Mouse (Mus musculus) midbrain, embryonic 16.5 days (tissue): Measurements from ENCODE around the gene Dclre1c. TPM values are rescaled to one million over a fixed set of nuclear protein-coding genes. Genes with fewer than 3 reads are reported as not detected.
A peak's percentile ranks its signal among the peaks of the same experiment; 100 is the strongest.

Experiments used
- ATAC-seq: fragments of 200-750 bp; cut with Nextera tagmentation; 2 replicates; pipeline ENCODE4 v1.8.0; 2017; ENCODE audit warnings: moderate TSS enrichment
- H3K27ac ChIP-seq: fragments of 300-500 bp; sonication (generic); 2 replicates; pipeline ENCODE4 v1.5.1; 2014; ENCODE audit warnings: mild to moderate bottlenecking, low read length, mixed read lengths
- H3K27me3 ChIP-seq: fragments of 300-500 bp; sonication (generic); 2 replicates; pipeline ENCODE4 v1.6.1; 2014; ENCODE audit warnings: low read depth, low read length, mixed read lengths; ENCODE audit not compliant: control insufficient read depth, insufficient read depth
- H3K36me3 ChIP-seq: fragments of 300-500 bp; sonication (generic); 2 replicates; pipeline ENCODE4 v1.6.1; 2014; ENCODE audit warnings: mild to moderate bottlenecking, low read length, moderate library complexity, mixed read lengths; ENCODE audit not compliant: control insufficient read depth, insufficient read depth
- H3K4me1 ChIP-seq: fragments of 300-500 bp; sonication (generic); 2 replicates; pipeline ENCODE4 v1.6.1; 2014; ENCODE audit warnings: mild to moderate bottlenecking, low read length, mixed read lengths; ENCODE audit not compliant: control insufficient read depth, insufficient read depth
- H3K4me2 ChIP-seq: fragments of 300-500 bp; sonication (generic); 2 replicates; pipeline ENCODE4 v1.6.1; 2014; ENCODE audit warnings: mild to moderate bottlenecking, low read length, mixed read lengths
- H3K4me3 ChIP-seq: fragments of 300-500 bp; sonication (generic); 2 replicates; pipeline ENCODE4 v1.5.1; 2014; ENCODE audit warnings: low read depth, mild to moderate bottlenecking, low read length, moderate library complexity, mixed read lengths
- H3K9ac ChIP-seq: fragments of 300-500 bp; sonication (generic); 2 replicates; pipeline ENCODE4 v1.6.1; 2014; ENCODE audit warnings: low read depth, low read length, mixed read lengths
- H3K9me3 ChIP-seq: fragments of 300-500 bp; sonication (generic); replicated peaks from 2 replicates; pipeline ENCODE4 v1.6.1; 2014; ENCODE audit warnings: mild to moderate bottlenecking, low read length, mixed read lengths; ENCODE audit not compliant: control insufficient read depth, poor library complexity, severe bottlenecking
- WGBS: fragments of 180-500 bp; shearing (Covaris S2); extraction: QIAGEN DNeasy Blood & Tissue Kit; methylation state at CpG from one replicate; pipeline ENCODE4 v1.1.7; 2014; 5-methylcytosine and 5-hydroxymethylcytosine counted together
- polyA plus RNA-seq: library from polyadenylated mRNA; unstranded; fragments of >200 nt; fragmentation: Nextera tagmentation; extraction: Ambion mirVana; gene quantifications from 2 replicates; pipeline ENCODE4 v1.2.1, GENCODE M21; 2015

Dclre1c gene
- polyA plus RNA-seq, 1 experiment from 2014 or later = 9.7 TPM

DNA sequence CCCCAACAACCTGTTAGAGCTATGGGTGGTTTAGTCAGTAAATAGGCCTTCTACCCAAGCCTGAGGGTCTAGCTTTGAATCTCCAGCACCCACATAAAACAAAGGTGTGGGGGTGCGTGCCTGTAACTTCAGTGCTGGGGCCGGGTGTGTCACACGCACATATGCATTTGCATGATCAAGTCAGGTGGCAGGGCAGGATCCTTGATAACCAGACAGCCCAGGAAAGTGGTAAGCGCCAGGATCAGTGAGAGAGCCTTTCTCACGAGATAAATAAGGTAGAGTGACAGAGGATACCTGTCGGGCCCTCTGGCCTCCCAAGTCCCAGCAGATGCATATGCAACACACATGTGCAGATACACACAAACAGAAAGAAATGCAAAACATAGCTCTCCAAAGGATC, 75.6 kb downstream of the Dclre1c start:
- H3K4me1 ChIP-seq = no peaks in the 10 kb centered on the region
- no peak for ATAC-seq
- H3K27me3 ChIP-seq = no peaks in the 10 kb centered on the region
- H3K4me3 ChIP-seq = no peak overlapping the region
- no peaks in the 10 kb centered on the region for H3K9me3 ChIP-seq
- H3K9ac ChIP-seq = no peak overlapping the region
- WGBS = 94% methylated on average over 6 of the region's 6 CpGs
- no peak overlapping the region for H3K4me2 ChIP-seq
- H3K36me3 ChIP-seq = peaks cover 33% of the 10 kb centered on the region
- H3K27ac ChIP-seq = no peak overlapping the region

DNA sequence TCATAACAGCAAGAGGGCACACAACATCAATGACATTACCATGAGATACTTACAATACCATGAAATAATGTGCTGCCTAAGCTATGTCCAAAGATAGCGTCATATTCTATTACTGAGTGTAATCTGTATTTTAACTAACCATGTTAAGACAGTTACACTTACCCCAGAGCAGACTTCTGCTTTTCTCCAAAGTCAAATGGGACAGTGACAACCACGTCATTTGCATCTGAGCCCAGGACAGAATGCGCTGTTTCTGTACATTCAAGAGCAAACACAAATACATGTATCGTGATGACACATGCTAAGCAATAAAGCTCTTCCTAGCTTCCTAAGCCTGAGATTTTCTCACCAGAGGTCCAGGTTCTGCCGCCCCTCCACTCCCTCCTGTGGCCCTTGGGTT, 77.0 kb downstream of the Dclre1c start:
- Histone ChIP-seq H3K27me3 (no peaks in the 10 kb centered on the region), H3K9ac (no peak overlapping the region), H3K27ac (no peak overlapping the region), H3K4me2 (no peak overlapping the region), H3K9me3 (no peaks in the 10 kb centered on the region), H3K36me3 (peaks cover 21% of the 10 kb centered on the region), H3K4me3 (no peak overlapping the region), H3K4me1 (no peaks in the 10 kb centered on the region)
- ATAC-seq = no peak
- 97% methylated on average over 5 of the region's 5 CpGs for WGBS

DNA sequence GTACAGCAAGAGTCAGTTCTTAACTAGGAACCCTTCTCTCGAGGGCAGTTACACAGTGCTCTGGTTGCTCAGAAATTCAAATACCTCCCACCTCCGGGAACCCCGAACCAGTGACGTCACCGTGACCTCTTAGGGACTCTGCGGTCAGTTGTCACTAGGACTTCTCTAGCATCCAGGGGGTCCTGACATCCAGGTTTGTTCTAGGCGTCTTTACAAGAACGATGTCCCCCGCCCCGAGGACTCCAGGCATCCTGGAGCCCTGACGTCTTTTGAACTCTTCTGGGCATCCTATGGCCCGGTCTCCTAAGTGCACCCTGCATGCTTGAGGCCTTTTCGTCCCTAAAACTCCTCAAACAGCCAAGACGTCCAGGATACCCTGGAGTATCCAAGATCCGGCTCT, 88.1 kb downstream of the Dclre1c start:
- H3K4me2 ChIP-seq = peak overlapping the region; percentile 70
- H3K27me3 ChIP-seq = no peaks in the 10 kb centered on the region
- 0 out of 2 replicates have a peak, but pooled peaks cover 1% of the 10 kb centered on the region for H3K9me3 ChIP-seq
- no peak for ATAC-seq
- 0% methylated on average over 15 of the region's 15 CpGs for WGBS
- H3K36me3 ChIP-seq = peaks cover 4% of the 10 kb centered on the region; the same call in 1 of the 2 replicates
- peak overlapping the region; percentile 67 for H3K4me3 ChIP-seq
- peak overlapping the region; percentile 85 for H3K9ac ChIP-seq
- peak overlapping the region; percentile 80 for H3K27ac ChIP-seq
- peaks cover 13% of the 10 kb centered on the region for H3K4me1 ChIP-seq

DNA sequence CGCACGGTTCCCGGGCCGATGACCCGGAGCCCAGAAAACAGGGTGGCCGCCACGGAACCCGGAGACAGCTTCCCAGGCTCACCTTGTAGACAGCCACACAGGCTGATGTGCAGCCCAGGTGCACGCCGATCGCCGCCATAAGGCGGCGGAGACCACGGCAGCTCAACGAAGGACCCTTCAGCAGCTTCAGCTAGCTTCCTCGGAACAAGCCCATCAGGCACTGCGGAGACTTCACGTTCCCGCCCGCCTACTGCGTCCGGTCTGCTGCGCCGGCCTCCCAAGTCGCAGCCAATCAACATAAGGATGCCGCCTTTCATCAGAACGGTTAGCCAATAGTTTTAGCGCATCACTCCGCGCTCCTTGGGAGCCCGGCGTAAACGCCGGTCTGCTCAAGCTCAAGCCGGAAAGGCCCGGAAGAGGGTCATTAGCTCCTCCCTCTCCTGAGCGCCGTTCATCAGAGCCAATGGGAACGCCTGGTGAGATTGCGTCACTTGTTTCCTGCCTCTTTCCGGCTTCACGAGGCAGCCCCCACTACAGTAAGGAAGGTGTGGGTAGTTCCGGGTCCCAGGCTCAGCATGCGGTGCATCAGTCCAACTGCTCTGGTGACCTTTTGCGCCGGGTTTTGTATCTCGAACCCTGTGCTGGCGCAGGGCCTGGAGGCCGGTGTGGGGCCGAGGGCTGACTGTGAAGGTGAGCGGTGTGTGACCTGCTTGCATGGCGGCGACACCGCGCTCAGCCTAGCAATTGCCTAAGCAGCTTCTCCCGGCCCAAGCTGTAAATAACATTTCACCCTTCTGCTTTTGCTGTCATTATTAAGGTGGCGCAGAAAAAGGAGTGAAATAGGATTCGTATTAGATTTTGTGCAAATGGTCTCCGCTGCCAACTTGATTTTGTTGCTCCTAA, 88.9 kb downstream of the Dclre1c start, which contains the start of the genes Gm45902, Hspa14 and Cdnf:
Gene Gm45902, minus strand, starts transcription at position 239 of the 903 bp plus-strand sequence.
Gene Hspa14, minus strand, starts transcription at position 263 of the 903 bp plus-strand sequence.
Gene Cdnf, plus strand, starts transcription at position 479 of the 903 bp plus-strand sequence.
- Histone ChIP-seq H3K27me3 (no peaks in the 10 kb centered on the region), H3K4me1 (peaks cover 13% of the 10 kb centered on the region), H3K4me2 (peak within 1 kb of the TSS; percentile 73), H3K36me3 (peaks cover 4% of the 10 kb centered on the region; the same call in 1 of the 2 replicates), H3K9me3 (0 out of 2 replicates have a peak, but pooled peaks cover 2% of the 10 kb centered on the region), H3K9ac (peak within 1 kb of the TSS; percentile 85), H3K27ac (peak within 1 kb of the TSS; percentile 88), H3K4me3 (peak within 1 kb of the TSS; percentile 67)
- peak; percentile 100 for ATAC-seq
- under 1% methylated on average over 60 of the region's 60 CpGs for WGBS

Other genes starting within 250 kb of the Dclre1c start
- gene Nmt2, start 139.9 kb upstream of the Dclre1c start, polyA plus RNA-seq = 121 and 122 TPM in 2 replicates
- 10.8 and 11.8 TPM in 2 replicates for gene Rpp38, start 91.5 kb upstream of the Dclre1c start, polyA plus RNA-seq
- gene Acbd7, start 88.0 kb upstream of the Dclre1c start, polyA plus RNA-seq = 4.3 and 7.3 TPM in 2 replicates
- 0.13 and 0.14 TPM in 2 replicates for gene Olah, start 26.9 kb upstream of the Dclre1c start, polyA plus RNA-seq
- gene Meig1, start 1.5 kb upstream of the Dclre1c start, polyA plus RNA-seq = 8.8 and 9.4 TPM in 2 replicates
- 6.0 and 6.5 TPM in 2 replicates for gene Suv39h2, start 50.9 kb downstream of the Dclre1c start, polyA plus RNA-seq
- 8.1 and 8.7 TPM in 2 replicates for gene Gm45902, start 88.7 kb downstream of the Dclre1c start, polyA plus RNA-seq
- 63.4 and 66.0 TPM in 2 replicates for gene Hspa14, start 88.7 kb downstream of the Dclre1c start, polyA plus RNA-seq
- 0.23 and 0.37 TPM in 2 replicates for gene Cdnf, start 88.9 kb downstream of the Dclre1c start, polyA plus RNA-seq
- 27.9 and 32.1 TPM in 2 replicates for gene Fam107b, start 146.4 kb downstream of the Dclre1c start, polyA plus RNA-seq